Mouse (Mus musculus) liver, embryonic 15.5 days (tissue): ENCODE data around the gene Ung. TPM values are rescaled to one million over a fixed set of nuclear protein-coding genes. Genes with fewer than 3 reads are reported as not detected.

ENCODE experiments used
- ATAC-seq: fragments of 200-750 bp; cut with Nextera tagmentation; 2 replicates; pipeline ENCODE4 v1.8.0; 2017; ENCODE audit warnings: moderate number of reproducible peaks, mild to moderate bottlenecking, moderate library complexity; ENCODE audit not compliant: insufficient read depth
- H3K27ac ChIP-seq: fragments of 300-500 bp; sonication (generic); replicated peaks from 2 replicates; pipeline ENCODE4 v1.5.1; 2015; ENCODE audit warnings: mild to moderate bottlenecking, inconsistent platforms
- H3K27me3 ChIP-seq: fragments of 300-500 bp; sonication (generic); 2 replicates; pipeline ENCODE4 v1.6.1; 2015; ENCODE audit warnings: mild to moderate bottlenecking, inconsistent platforms
- H3K36me3 ChIP-seq: fragments of 300-500 bp; sonication (generic); replicated peaks from 2 replicates; pipeline ENCODE4 v1.6.1; 2015; ENCODE audit warnings: moderate library complexity, mild to moderate bottlenecking, inconsistent platforms
- H3K4me1 ChIP-seq: fragments of 300-500 bp; sonication (generic); replicated peaks from 2 replicates; pipeline ENCODE4 v1.6.1; 2015; ENCODE audit warnings: inconsistent platforms
- H3K4me2 ChIP-seq: fragments of 300-500 bp; sonication (generic); 2 replicates; pipeline ENCODE4 v1.6.1; 2015; ENCODE audit warnings: moderate library complexity, mild to moderate bottlenecking, inconsistent platforms
- H3K4me3 ChIP-seq: fragments of 300-500 bp; sonication (generic); replicated peaks from 2 replicates; pipeline ENCODE4 v1.5.1; 2015; ENCODE audit warnings: mild to moderate bottlenecking, inconsistent platforms
- H3K9ac ChIP-seq: fragments of 300-500 bp; sonication (generic); 2 replicates; pipeline ENCODE4 v1.6.1; 2015; ENCODE audit warnings: moderate library complexity, mild to moderate bottlenecking, inconsistent platforms
- H3K9me3 ChIP-seq: fragments of 300-500 bp; sonication (generic); replicated peaks from 2 replicates; pipeline ENCODE4 v1.6.1; 2016; ENCODE audit warnings: inconsistent platforms
- WGBS: fragments of 180-500 bp; shearing (Covaris S2); methylation state at CpG from one replicate; pipeline ENCODE4 v1.1.7; 2015; ENCODE audit warnings: mixed read lengths; ENCODE audit not compliant: insufficient replicate concordance; 5-methylcytosine and 5-hydroxymethylcytosine counted together
- polyA plus RNA-seq: library from polyadenylated mRNA; unstranded; fragments of >200 nt; fragmentation: Nextera tagmentation; extraction: Ambion mirVana; gene quantifications from 2 replicates; pipeline ENCODE4 v1.2.1, GENCODE M21; 2015

Ung gene
- polyA plus RNA-seq: 18.2 and 19.0 TPM in 2 replicates

DNA sequence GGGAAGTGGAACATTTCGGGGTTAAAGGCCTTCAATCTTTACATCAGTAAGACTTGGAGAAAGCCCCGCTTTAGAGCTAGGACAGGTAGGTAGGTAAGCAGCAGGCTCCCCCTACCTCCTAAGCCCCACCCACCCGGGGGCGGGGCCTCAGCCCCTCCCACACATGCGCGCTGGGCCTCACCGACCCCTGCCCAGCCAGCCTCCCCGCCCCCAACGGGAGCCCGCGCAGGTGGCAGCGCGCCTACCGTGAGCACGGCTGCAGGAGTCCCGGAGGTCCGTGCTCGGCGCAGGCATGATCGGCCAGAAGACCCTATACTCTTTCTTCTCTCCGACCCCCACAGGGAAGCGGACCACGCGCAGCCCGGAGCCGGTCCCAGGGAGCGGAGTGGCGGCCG lies at the start of gene Ung:
Ung (plus strand) TSS at position 176 of the 395 bp plus-strand sequence.
- peaks cover 74% of the 10 kb centered on the region for H3K4me1 ChIP-seq
- peak within 1 kb of the TSS; percentile 74 for H3K4me3 ChIP-seq
- ATAC-seq: no peak
- H3K9me3 ChIP-seq: no peaks in the 10 kb centered on the region
- H3K9ac ChIP-seq: peak within 1 kb of the TSS; percentile 56
- peak within 1 kb of the TSS; percentile 72 for H3K27ac ChIP-seq
- H3K36me3 ChIP-seq: 0 out of 2 replicates have a peak, but pooled peaks cover 7% of the 10 kb centered on the region
- no peaks in the 10 kb centered on the region for H3K27me3 ChIP-seq
- H3K4me2 ChIP-seq: peak within 1 kb of the TSS; percentile 99
- under 1% methylated on average over 29 of the region's 29 CpGs for WGBS

DNA sequence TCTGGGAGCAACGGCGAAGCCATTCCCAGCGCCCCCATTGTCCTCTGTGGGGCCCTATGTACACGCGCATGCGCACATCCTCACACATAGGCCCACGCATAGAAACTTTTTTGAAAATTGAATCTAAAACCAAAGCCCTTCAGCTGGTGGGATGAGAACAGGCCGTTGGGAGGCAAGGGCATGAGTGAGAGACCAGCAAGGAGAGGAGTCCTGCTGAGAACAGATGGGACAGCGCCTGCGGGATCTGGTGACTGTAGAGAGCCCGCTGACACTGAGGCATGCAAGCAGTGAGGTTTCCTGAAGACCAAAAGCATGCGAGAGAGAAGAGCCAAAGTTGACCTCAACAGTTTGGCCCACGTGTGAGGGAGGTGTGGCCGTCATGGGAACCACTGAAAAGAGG lies 44.7 kb upstream of the Ung start:
- Histone ChIP-seq H3K9ac (no peak overlapping the region), H3K9me3 (no peaks in the 10 kb centered on the region), H3K27ac (no peak overlapping the region), H3K36me3 (no peaks in the 10 kb centered on the region), H3K4me1 (no peaks in the 10 kb centered on the region), H3K4me3 (no peak overlapping the region), H3K27me3 (peaks cover 2% of the 10 kb centered on the region), H3K4me2 (no peak overlapping the region)
- no peak for ATAC-seq
- WGBS: 66% methylated on average over 14 of the region's 14 CpGs

DNA sequence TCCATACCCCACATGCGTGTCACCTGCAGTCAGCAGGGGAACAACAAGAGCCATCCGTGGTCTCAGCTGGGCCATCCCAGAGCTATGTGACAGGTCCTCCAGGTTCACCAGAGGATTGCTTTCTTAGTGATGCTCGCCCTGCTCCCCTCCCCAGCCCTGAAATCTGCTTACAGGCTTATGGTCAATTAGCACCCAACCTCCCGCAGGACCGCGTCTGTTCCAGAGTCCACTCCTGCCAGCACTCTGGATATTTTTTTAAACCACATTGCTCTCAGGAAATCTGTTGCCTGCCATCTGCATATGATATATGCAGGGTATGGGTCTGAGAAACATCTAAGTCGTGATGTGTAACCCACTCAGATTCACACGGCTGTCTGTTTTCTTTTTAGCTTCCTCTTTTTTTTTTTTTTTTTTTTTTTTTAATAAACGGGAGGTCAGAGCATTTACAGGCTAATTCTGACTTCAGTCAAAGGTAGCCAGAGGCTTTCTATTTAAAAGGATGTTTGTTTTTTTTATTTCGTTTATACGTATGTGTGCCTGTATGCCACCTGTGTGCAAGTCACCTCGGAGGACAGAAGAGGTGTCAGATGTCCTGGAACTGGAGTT lies 42.2 kb upstream of the Ung start:
- H3K27me3 ChIP-seq: peaks cover 19% of the 10 kb centered on the region
- ATAC-seq: no peak
- H3K4me1 ChIP-seq: no peaks in the 10 kb centered on the region
- H3K9me3 ChIP-seq: no peaks in the 10 kb centered on the region
- H3K27ac ChIP-seq: no peak overlapping the region
- no peaks in the 10 kb centered on the region for H3K36me3 ChIP-seq
- no peak overlapping the region for H3K4me2 ChIP-seq
- 47% methylated on average over 12 of the region's 12 CpGs for WGBS
- H3K4me3 ChIP-seq: no peak overlapping the region
- H3K9ac ChIP-seq: no peak overlapping the region

DNA sequence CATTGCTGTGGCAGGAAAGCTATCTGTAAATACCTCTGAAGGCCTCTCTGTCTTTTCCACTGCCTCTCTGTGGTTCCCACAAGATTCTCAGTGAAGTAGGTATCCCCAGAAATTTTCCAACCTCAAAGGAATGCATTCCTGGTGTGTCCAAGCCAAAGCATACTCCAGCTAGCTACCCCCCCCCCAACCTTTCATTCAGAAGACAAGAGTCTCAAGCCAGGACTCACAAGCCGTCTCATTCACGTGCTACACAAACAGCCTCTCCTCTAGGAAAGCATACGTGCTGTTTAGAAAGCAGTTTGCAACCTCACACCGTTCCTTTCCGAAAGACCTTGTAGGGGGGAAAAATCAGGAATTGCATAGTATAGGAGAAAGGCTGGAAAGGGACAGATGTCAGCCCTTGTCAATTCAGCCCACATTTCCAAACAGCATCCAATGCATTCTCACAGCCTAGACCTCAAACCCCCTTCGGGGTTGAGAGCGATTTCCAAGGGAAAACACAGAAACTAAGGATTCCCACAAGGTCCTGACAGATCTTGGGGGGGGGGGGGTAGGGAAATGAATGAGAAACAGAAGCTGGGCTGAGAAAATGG lies 39.7 kb upstream of the Ung start:
- Histone ChIP-seq H3K9me3 (no peaks in the 10 kb centered on the region), H3K4me1 (no peaks in the 10 kb centered on the region), H3K4me2 (no peak overlapping the region), H3K4me3 (no peak overlapping the region), H3K36me3 (no peaks in the 10 kb centered on the region), H3K27ac (no peak overlapping the region), H3K27me3 (peaks cover 19% of the 10 kb centered on the region), H3K9ac (no peak overlapping the region)
- WGBS: 22% methylated on average over 7 of the region's 7 CpGs
- ATAC-seq: no peak

DNA sequence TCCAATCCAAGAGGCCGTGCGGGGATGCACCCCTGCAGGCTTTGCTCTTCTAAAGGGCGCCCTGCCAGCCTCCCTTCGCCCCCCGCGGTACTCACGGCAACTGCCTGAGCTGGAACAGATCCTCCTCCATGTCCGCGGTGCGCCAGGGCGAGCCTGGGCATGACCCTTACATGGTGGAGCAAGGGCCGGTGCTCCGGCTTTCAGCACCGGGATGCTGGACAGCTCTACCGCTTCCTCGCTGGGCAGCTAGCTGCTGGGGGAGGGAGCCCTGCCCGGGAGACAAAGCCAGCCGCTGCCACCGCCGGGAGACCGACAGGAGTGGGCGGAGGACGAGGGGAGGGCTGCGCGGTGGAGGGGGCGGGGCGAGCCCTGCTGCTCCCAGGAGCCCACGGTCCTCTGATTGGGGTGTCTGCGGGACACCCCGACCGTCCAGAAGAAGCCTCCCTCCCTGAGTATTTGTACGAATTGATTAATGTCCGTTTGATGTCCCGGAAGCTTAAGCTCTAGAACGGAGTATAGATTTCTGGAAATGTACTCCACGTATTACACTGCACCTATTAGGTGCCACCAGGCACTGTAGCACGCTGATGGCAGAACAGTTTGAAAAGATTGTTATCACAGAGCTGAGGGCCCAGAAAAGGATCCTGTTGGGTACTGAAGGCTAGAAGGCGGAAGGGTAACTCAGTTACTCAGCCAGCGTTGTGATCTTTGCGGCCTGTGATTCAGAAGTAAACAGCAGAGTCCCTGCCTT lies 39.0 kb upstream of the Ung start, which contains the start of gene Svop:
Svop (minus strand) TSS at position 514 of the 751 bp plus-strand sequence.
- Histone ChIP-seq H3K27me3 (peaks cover 19% of the 10 kb centered on the region), H3K36me3 (no peaks in the 10 kb centered on the region), H3K4me1 (no peaks in the 10 kb centered on the region), H3K27ac (no peak within 1 kb of the TSS), H3K4me2 (no peak within 1 kb of the TSS; the same call in 1 of the 2 replicates), H3K4me3 (no peak within 1 kb of the TSS), H3K9ac (no peak within 1 kb of the TSS), H3K9me3 (no peaks in the 10 kb centered on the region)
- no peak for ATAC-seq
- WGBS: 4% methylated on average over 40 of the region's 40 CpGs

DNA sequence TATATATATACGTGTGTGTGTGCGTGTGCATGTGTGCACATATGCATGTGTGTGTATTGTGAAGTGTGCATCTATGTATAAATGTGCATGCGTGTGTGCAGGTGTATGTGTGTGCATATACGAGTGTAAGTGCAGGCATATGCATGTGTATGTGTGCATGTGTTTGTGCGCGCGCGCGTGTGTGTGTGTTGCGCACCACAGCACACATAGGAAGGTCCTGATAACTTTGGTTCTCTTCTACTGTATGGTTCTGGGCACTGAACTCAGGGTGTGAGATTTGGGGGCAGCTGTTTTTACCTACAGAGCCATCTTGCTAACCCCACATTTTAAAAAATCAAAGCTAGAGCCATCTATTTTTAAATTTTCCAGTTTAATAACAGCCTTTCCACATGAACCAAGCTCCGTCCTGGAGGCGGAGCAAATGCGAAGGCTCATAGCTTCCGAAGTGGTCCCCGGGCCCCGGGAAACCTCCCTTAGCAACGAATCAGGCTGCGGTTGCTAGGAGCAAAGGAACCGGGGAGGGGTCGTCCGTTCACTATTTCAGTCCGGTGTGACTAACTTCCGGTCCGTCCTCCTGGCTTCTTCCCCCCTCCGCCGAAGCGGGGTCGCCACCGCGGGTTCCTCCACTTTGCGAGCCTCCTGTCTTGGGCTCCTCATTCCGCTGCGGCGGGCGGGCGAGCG lies 30.3 kb upstream of the Ung start:
- Histone ChIP-seq H3K4me3 (peak overlapping the region; percentile 73), H3K4me1 (peaks cover 19% of the 10 kb centered on the region), H3K27ac (no peak overlapping the region), H3K4me2 (peak overlapping the region; percentile 83), H3K27me3 (peaks cover 18% of the 10 kb centered on the region; the same call in 1 of the 2 replicates), H3K9me3 (no peaks in the 10 kb centered on the region), H3K9ac (peak overlapping the region; percentile 73), H3K36me3 (0 out of 2 replicates have a peak, but pooled peaks cover 3% of the 10 kb centered on the region)
- peak; percentile 74 for ATAC-seq
- WGBS: 8% methylated on average over 37 of the region's 37 CpGs

DNA sequence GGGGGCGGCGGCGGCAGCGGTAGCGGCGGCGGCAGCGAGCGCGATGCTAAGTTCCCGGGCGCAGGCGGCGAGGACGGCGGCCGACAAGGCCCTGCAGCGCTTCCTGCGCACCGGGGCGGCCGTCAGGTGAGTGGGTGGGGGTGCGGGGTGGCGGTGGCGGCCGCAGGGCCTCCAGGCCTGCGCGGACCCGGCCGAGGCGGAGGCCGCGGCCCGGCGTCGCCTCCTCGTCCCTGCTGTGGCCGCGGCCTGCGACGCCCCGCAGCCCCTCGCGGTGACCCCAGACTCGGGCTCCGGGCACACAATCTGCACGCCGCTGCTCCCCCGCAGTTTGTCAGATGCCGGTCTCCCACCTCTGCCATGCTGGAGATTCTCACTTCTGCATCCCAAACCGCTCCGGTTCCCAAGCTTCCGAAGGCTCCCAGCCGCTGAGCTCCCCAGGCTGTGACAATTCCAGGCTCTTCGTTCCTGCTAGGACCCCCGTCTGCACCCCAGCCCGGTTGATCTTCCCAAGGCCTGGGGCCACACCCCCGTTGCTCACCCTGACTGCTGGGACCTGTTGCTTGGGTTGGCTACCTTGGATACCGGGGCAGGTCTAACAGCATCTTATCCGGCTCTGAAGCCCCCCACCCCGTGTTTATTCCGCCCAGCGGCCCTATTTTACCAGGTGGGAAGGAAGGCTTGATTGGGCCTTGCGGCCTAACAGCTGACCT lies 29.6 kb upstream of the Ung start:
- peak; percentile 53 for ATAC-seq
- peak overlapping the region; percentile 83 for H3K4me2 ChIP-seq
- H3K27ac ChIP-seq: no peak overlapping the region

DNA sequence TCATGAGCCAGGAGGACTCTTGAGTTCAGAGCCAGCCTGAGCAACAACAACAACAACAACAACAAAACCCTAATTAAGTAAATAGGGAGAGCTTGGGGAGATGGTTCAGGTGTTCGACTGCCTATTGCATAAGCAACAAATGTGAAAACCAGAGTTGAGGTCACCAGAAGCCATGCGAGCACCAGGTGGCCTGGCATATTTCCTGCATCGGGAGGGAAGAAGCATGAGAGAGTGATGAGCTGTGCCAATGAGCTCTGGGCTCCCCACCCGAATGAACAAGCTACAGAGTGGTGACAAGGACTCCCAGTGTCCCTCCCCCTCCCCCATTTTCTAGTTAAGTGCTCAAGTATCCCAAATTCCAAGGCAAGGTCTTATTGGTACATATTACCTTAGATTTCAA lies 28.3 kb upstream of the Ung start:
- Histone ChIP-seq H3K36me3 (peaks cover 10% of the 10 kb centered on the region), H3K9ac (no peak overlapping the region), H3K4me1 (peaks cover 19% of the 10 kb centered on the region), H3K4me3 (no peak overlapping the region), H3K9me3 (no peaks in the 10 kb centered on the region), H3K4me2 (no peak overlapping the region), H3K27ac (no peak overlapping the region), H3K27me3 (peaks cover 18% of the 10 kb centered on the region; the same call in 1 of the 2 replicates)
- no peak for ATAC-seq
- 74% methylated on average over 4 of the region's 4 CpGs for WGBS

More for the DNA sequence above, 29.6 kb upstream of the Ung start:
- Histone ChIP-seq H3K9ac (peak overlapping the region; percentile 73), H3K9me3 (no peaks in the 10 kb centered on the region), H3K27me3 (peaks cover 18% of the 10 kb centered on the region; the same call in 1 of the 2 replicates), H3K4me3 (peak overlapping the region; percentile 73), H3K4me1 (peaks cover 19% of the 10 kb centered on the region), H3K36me3 (peaks cover 3% of the 10 kb centered on the region; the same call in 1 of the 2 replicates)
- WGBS: 2% methylated on average over 63 of the region's 64 CpGs

DNA sequence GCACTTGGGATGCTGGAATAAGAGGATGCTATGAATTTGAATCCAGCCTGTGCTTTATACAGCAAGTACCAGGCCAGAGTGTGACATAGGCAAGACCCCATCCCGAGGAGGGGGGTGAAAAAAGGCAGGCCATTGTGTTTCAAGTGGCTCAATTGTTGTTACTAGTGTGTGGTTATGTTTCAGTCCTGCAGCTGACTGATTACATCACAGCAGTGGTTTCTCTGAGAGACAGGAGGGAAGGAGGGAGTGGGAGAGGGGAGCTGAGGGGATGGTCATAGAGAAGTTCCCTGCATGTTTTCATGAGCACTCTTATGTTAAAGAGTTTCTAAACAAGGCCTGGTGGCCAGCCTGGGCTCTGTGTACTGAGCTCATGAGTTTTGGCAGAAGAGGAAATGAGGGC lies 27.4 kb upstream of the Ung start:
- H3K9ac ChIP-seq: no peak overlapping the region
- H3K36me3 ChIP-seq: peaks cover 11% of the 10 kb centered on the region
- peaks cover 19% of the 10 kb centered on the region for H3K4me1 ChIP-seq
- no peak overlapping the region for H3K4me3 ChIP-seq
- no peak overlapping the region for H3K27ac ChIP-seq
- H3K27me3 ChIP-seq: peaks cover 14% of the 10 kb centered on the region; the same call in 1 of the 2 replicates
- ATAC-seq: no peak
- H3K4me2 ChIP-seq: no peak overlapping the region
- WGBS: 31% methylated on average over 1 of the region's 1 CpGs
- H3K9me3 ChIP-seq: no peaks in the 10 kb centered on the region

DNA sequence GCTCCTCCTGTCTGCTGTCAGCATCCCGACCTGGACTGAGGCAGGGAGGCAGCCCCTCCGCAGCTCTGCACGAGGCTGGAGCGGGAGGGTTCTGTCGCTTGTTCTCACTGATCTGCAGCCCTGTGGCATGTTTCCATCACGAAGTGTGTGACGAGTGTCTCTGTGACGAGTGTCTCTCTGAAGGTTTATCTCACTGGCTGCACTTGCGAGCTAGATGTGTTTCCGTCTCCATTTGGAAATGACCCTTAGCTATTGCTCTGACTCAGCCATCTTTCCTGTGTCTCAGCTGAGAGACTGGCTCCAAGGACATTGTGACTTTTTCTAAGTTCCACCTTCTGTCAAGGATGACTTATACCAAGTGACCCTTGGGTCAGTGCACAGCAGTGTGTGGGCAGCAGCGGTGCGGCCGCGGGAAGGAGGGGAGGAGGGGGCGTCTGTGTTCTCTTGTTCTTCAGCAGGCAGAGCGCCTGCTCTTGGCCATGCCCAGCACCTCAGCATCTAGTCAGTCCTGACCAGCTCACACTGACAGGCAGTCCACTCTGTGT lies 23.7 kb upstream of the Ung start:
- H3K4me2 ChIP-seq: no peak overlapping the region
- no peaks in the 10 kb centered on the region for H3K27me3 ChIP-seq
- no peak overlapping the region for H3K4me3 ChIP-seq
- no peak overlapping the region for H3K27ac ChIP-seq
- H3K36me3 ChIP-seq: peaks cover 44% of the 10 kb centered on the region
- WGBS: 76% methylated on average over 16 of the region's 16 CpGs
- H3K9ac ChIP-seq: no peak overlapping the region
- H3K4me1 ChIP-seq: no peaks in the 10 kb centered on the region
- H3K9me3 ChIP-seq: no peaks in the 10 kb centered on the region
- ATAC-seq: no peak
